Mouse (Mus musculus) small intestine, adult 2 months (tissue): Measurements from ENCODE around the gene Ppp1r18. TPM values are rescaled to one million over a fixed set of nuclear protein-coding genes. Genes with fewer than 3 reads are reported as not detected.
A peak's percentile ranks its signal among the peaks of the same experiment; 100 is the strongest.

ENCODE experiments used
- H3K27ac ChIP-seq: fragments of 200-500 bp; 2 replicates; pipeline ENCODE4 v1.5.1; 2012; ENCODE audit warnings: low read depth, low read length, control low read depth, inconsistent platforms; ENCODE audit not compliant: insufficient read depth
- H3K27me3 ChIP-seq: fragments of 200-500 bp; 2 replicates; pipeline ENCODE4 v1.6.1; 2012; ENCODE audit warnings: mild to moderate bottlenecking, moderate library complexity, low read length, inconsistent platforms; ENCODE audit not compliant: control insufficient read depth, insufficient read depth
- H3K36me3 ChIP-seq: fragments of 200-500 bp; 2 replicates; pipeline ENCODE4 v1.6.1; 2012; ENCODE audit warnings: mild to moderate bottlenecking, low read length, control low read depth, inconsistent platforms; ENCODE audit not compliant: control insufficient read depth, insufficient read depth
- H3K4me1 ChIP-seq: fragments of 200-500 bp; 2 replicates; pipeline ENCODE4 v1.6.1; 2012; ENCODE audit warnings: low read length, inconsistent platforms, mixed read lengths; ENCODE audit not compliant: control insufficient read depth, insufficient read depth, insufficient read length
- H3K4me3 ChIP-seq: fragments of 200-500 bp; 2 replicates; pipeline ENCODE4 v1.5.1; 2012; ENCODE audit warnings: low read depth, mild to moderate bottlenecking, control low read depth, inconsistent platforms, low read length, moderate library complexity
- CTCF ChIP-seq: fragments of 200-500 bp; IDR thresholded peaks from 2 replicates; pipeline ENCODE4 v1.5.1; 2012; ENCODE audit warnings: low read depth, mild to moderate bottlenecking, control low read depth, inconsistent platforms, low read length, moderate library complexity, mixed read lengths; ENCODE audit not compliant: insufficient replicate concordance, insufficient read length; ENCODE audit errors: extremely low read depth
- POLR2A ChIP-seq: fragments of 200-500 bp; IDR thresholded peaks from 2 replicates; pipeline ENCODE4 v1.6.1; 2012; ENCODE audit warnings: low read depth, mild to moderate bottlenecking, control low read depth, inconsistent platforms, low read length, moderate library complexity
- WGBS: fragments of 180-500 bp; shearing (Covaris S2); methylation state at CpG from one replicate; pipeline ENCODE4 v1.1.7; 2018; 5-methylcytosine and 5-hydroxymethylcytosine counted together
- polyA plus RNA-seq: library from polyadenylated mRNA; depleted of rRNA; stranded (reverse); fragments of >200 nt; gene quantifications from 2 replicates; pipeline ENCODE4 v1.2.3, GENCODE M21; 2012

Ppp1r18 gene
- polyA plus RNA-seq, 1 experiment: 22.0 TPM

- 3% methylated on average over 11 of the region's 11 CpGs for WGBS
- Histone ChIP-seq H3K4me3 (peak overlapping the region; percentile 74), H3K27me3 (no peaks in the 10 kb centered on the region), H3K4me1 (peaks cover 2% of the 10 kb centered on the region; the same call in 1 of the 2 replicates), H3K36me3 (peaks cover 9% of the 10 kb centered on the region; the same call in 1 of the 2 replicates), H3K27ac (peak overlapping the region; percentile 72)
- TF ChIP-seq POLR2A (no peak; the same call in 1 of the 2 replicates), CTCF (no peak)
Measured at GRCm38 (mm10) chr17:35822564-35822963, 42.8 kb upstream of the Ppp1r18 start.

- WGBS: under 1% methylated on average over 47 of the region's 47 CpGs
- Histone ChIP-seq H3K36me3 (peaks cover 10% of the 10 kb centered on the region; the same call in 1 of the 2 replicates), H3K4me1 (peaks cover 2% of the 10 kb centered on the region; the same call in 1 of the 2 replicates), H3K27me3 (no peaks in the 10 kb centered on the region), H3K27ac (peak within 1 kb of the TSS; percentile 72), H3K4me3 (peak within 1 kb of the TSS; percentile 74)
- TF ChIP-seq POLR2A: no peak; the same call in 1 of the 2 replicates
- no peak for TF ChIP-seq CTCF
Measured at GRCm38 (mm10) chr17:35822964-35823937, 42.1 kb upstream of the Ppp1r18 start, which contains the start of gene Flot1. TSS of gene Flot1 (plus strand) at chr17:35823230.

GRCm38 (mm10) chr17:35824402-35824801, 41.0 kb upstream of the Ppp1r18 start:
- Histone ChIP-seq H3K4me3 (no peak overlapping the region), H3K36me3 (peaks cover 10% of the 10 kb centered on the region; the same call in 1 of the 2 replicates), H3K27ac (no peak overlapping the region), H3K4me1 (peaks cover 4% of the 10 kb centered on the region), H3K27me3 (no peaks in the 10 kb centered on the region)
- TF ChIP-seq POLR2A (no peak), CTCF (peak; percentile 21; the same call in 1 of the 2 replicates)
- WGBS: 78% methylated on average over 7 of the region's 7 CpGs

GRCm38 (mm10) chr17:35825109-35825850, 40.1 kb upstream of the Ppp1r18 start:
- no peak for TF ChIP-seq POLR2A
- TF ChIP-seq CTCF: no peak
- peaks cover 10% of the 10 kb centered on the region; the same call in 1 of the 2 replicates for H3K36me3 ChIP-seq
- H3K4me1 ChIP-seq: peaks cover 8% of the 10 kb centered on the region
- no peaks in the 10 kb centered on the region for H3K27me3 ChIP-seq
- H3K4me3 ChIP-seq: no peak overlapping the region
- H3K27ac ChIP-seq: no peak overlapping the region
- WGBS: 84% methylated on average over 13 of the region's 13 CpGs

GRCm38 (mm10) chr17:35829737-35830136, 35.7 kb upstream of the Ppp1r18 start:
- Histone ChIP-seq H3K4me3 (no peak overlapping the region), H3K27me3 (no peaks in the 10 kb centered on the region), H3K27ac (no peak overlapping the region), H3K4me1 (peaks cover 6% of the 10 kb centered on the region), H3K36me3 (peaks cover 33% of the 10 kb centered on the region)
- WGBS: 1% methylated on average over 21 of the region's 21 CpGs
- 0 out of 2 replicates have a peak, but pooled peaks have one; percentile 22 for TF ChIP-seq POLR2A
- TF ChIP-seq CTCF: peak; percentile 88

- Histone ChIP-seq H3K27me3 (no peaks in the 10 kb centered on the region), H3K4me1 (peaks cover 15% of the 10 kb centered on the region), H3K36me3 (peaks cover 37% of the 10 kb centered on the region), H3K4me3 (no peak overlapping the region), H3K27ac (no peak overlapping the region)
- WGBS: 67% methylated on average over 8 of the region's 8 CpGs
- TF ChIP-seq CTCF (no peak), POLR2A (no peak)
Measured at GRCm38 (mm10) chr17:35832400-35833238, 32.8 kb upstream of the Ppp1r18 start.
